Mouse (Mus musculus) adrenal gland (tissue): ENCODE results near the gene Sval2.

Source experiments
- intact Hi-C: fragments of 180-260 bp; cut with DNase I; formaldehyde crosslinking; loops from one replicate; pipeline ENCODE4 v1.15.1; 2025
- long read RNA-seq, 2 experiments: library from polyadenylated mRNA; unstranded; transcript quantifications; one replicate each; pipeline ENCODE4 v2.0.0; 2020; ENCODE audit warnings: borderline replicate concordance in 1 of 2; ENCODE audit not compliant: insufficient replicate concordance in 1 of 2

Gene Sval2
- long read RNA-seq, experiment 1: 0 reads
- long read RNA-seq, experiment 2: 0 reads

DNA sequence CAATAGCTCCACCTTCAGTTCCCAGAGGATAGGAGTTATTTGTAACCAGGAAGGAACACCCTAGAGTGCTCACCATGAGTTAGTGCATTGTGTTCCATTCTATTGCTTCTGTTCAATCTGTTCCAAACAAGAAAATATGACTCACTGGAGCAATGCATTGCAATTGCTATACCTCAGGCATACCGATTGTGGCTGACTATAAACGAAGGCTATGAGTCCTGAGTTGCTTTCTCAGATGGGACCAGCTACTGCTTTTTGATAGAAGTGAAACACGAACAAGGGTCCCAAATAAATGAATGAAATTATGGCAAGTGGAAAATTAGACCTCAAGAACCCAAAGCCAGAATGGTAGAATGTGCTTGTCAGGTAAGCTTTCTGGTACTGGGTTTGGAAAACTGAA, at the start of gene Sval2:
Gene Sval2, plus strand, starts transcription at position 301 of the 400 bp plus-strand sequence.
- intact Hi-C loops: no loop called here

- intact Hi-C loops: no loop called here
Observed at GRCm38 (mm10) chr6:41824086-41824485, 28.7 kb upstream of the Sval2 start.

- intact Hi-C loops: no loop called here
Observed at GRCm38 (mm10) chr6:41829516-41829915, 23.3 kb upstream of the Sval2 start.

- intact Hi-C loops: no loop called here
Observed at GRCm38 (mm10) chr6:41847235-41847634, 5.6 kb upstream of the Sval2 start, which contains the start of gene Pip. Gene Pip, plus strand, starts transcription at chr6:41847535.

GRCm38 (mm10) chr6:41864038-41864437, 11.2 kb downstream of the Sval2 start:
- intact Hi-C loops: no loop called here

DNA sequence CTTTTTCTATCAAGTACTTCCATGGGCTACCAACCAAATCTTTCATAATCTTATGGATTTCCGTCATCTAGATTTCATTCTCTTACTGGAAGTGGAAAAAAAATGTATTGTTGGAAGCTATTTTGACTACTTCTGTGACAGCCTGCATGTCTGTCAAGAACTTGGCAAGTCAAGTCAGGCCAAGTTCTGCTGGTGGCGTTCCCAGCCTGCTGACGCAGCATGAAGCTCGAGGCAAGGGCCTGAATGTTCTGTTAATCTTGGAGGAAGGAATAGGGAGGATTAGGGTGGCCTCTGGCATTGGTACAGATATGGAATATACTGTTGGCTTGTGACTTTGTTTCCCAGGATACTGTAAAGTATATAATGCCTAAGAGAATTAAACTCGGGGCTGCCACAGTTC, 58.8 kb downstream of the Sval2 start:
- intact Hi-C loops: no loop called here
